In the genomic region with DNA sequence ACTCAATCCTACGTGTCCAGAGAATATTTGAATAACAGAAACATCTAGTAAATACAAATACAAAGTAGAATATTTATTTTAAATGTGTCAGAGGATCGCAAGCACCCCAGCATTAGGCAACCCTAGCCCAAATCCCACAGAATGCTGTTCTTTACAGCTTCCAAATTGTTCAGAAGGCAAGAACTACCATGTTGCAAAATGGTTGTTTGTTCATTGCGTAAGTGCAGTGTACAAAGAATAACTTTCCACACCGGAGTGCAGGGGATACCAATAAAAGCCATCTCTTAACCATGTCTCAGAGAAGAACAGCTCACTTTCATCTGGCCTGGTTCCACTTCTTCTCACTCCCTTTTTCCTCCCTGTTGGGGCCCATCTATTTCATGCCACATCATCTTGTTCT, we compare ENCODE assay signal across 28 mouse cellular contexts.
"Had no signal": no experiment of that assay in that cellular context is flagged by ENCODE, and none has a peak within 500 bp of the region (broad histone marks: within the 10 kb centered on the region; RNA-seq: fewer than 3 reads in every experiment).

No protein-coding gene starts in this region.

- H3K4me3 ChIP-seq: embryonic facial prominence, embryonic 10.5 days; embryonic facial prominence, embryonic 12.5 days; embryonic facial prominence, embryonic 13.5 days; embryonic facial prominence, embryonic 15.5 days; erythroblast, embryonic 14.5 days; forebrain, embryonic 10.5 days; forebrain, embryonic 12.5 days; forebrain, embryonic 13.5 days; forebrain, embryonic 15.5 days; gastrocnemius, adult 2 months; heart, adult 2 months had no signal

- ATAC-seq: forebrain, embryonic 13.5 days; forebrain, embryonic 14.5 days; forebrain, embryonic 15.5 days; forebrain, embryonic 16.5 days; forebrain, postnatal 0 days had no signal

- H3K36me3 ChIP-seq: embryonic facial prominence, embryonic 10.5 days; embryonic facial prominence, embryonic 12.5 days; embryonic facial prominence, embryonic 13.5 days; embryonic facial prominence, embryonic 15.5 days; forebrain, embryonic 10.5 days; forebrain, embryonic 12.5 days; forebrain, embryonic 15.5 days had no signal

- DNase-seq: cerebellum, adult 8-10 months; cerebellum, adult 9-10 months; cerebellum, adult 9-11 months; cerebellum, postnatal 10 days; cerebellum, postnatal 14 days; cerebellum, postnatal 25 days; cerebellum, postnatal 36 days; embryo, embryonic 11 days; forebrain, postnatal 0 days; gastrocnemius, adult 2 months; gastrocnemius, postnatal 10 days; gastrocnemius, postnatal 14 days; gastrocnemius, postnatal 25 days; gastrocnemius, postnatal 36 days; heart, adult 11 months; heart, adult 18-20 months; heart, adult 2 months had no signal

- H3K27ac ChIP-seq: embryonic facial prominence, embryonic 10.5 days; embryonic facial prominence, embryonic 12.5 days; embryonic facial prominence, embryonic 13.5 days; embryonic facial prominence, embryonic 15.5 days; forebrain, embryonic 10.5 days; forebrain, embryonic 12.5 days; forebrain, embryonic 13.5 days; forebrain, embryonic 15.5 days; gastrocnemius, adult 2 months; heart, adult 2 months had no signal

- H3K9me3 ChIP-seq: embryonic facial prominence, embryonic 10.5 days; embryonic facial prominence, embryonic 12.5 days; embryonic facial prominence, embryonic 13.5 days; embryonic facial prominence, embryonic 15.5 days; forebrain, embryonic 10.5 days; forebrain, embryonic 12.5 days; forebrain, embryonic 13.5 days; forebrain, embryonic 15.5 days had no signal

- H3K9ac ChIP-seq: embryonic facial prominence, embryonic 12.5 days; embryonic facial prominence, embryonic 13.5 days; embryonic facial prominence, embryonic 15.5 days; forebrain, embryonic 12.5 days; forebrain, embryonic 13.5 days; forebrain, embryonic 15.5 days; forebrain, postnatal 0 days had no signal

- H3K4me2 ChIP-seq: embryonic facial prominence, embryonic 12.5 days; embryonic facial prominence, embryonic 13.5 days; embryonic facial prominence, embryonic 15.5 days; forebrain, embryonic 12.5 days; forebrain, embryonic 13.5 days; forebrain, embryonic 15.5 days had no signal

- H3K4me1 ChIP-seq: embryonic facial prominence, embryonic 10.5 days; embryonic facial prominence, embryonic 12.5 days; embryonic facial prominence, embryonic 13.5 days; embryonic facial prominence, embryonic 15.5 days; forebrain, embryonic 10.5 days; forebrain, embryonic 12.5 days; forebrain, embryonic 13.5 days; forebrain, embryonic 15.5 days had no signal

- H3K27me3 ChIP-seq: embryonic facial prominence, embryonic 12.5 days; embryonic facial prominence, embryonic 13.5 days; embryonic facial prominence, embryonic 15.5 days; forebrain, embryonic 12.5 days; forebrain, embryonic 13.5 days; forebrain, embryonic 15.5 days had no signal
